Mouse (Mus musculus) embryonic fibroblast, embryonic 13.5 days (primary cell): ENCODE results near the gene Helt.

Source experiments
- CTCF ChIP-seq: IDR thresholded peaks from 2 replicates; pipeline ENCODE4 v1.5.1; 2011; ENCODE audit warnings: mild to moderate bottlenecking, control low read depth, low read length, moderate library complexity, borderline replicate concordance; ENCODE audit not compliant: insufficient read depth
- POLR2A ChIP-seq: IDR thresholded peaks from 2 replicates; pipeline ENCODE4 v1.6.1; 2011; ENCODE audit warnings: low read depth, mild to moderate bottlenecking, control low read depth, low read length, moderate library complexity

GRCm38 (mm10) chr8:46326715-46327114, 32.2 kb upstream of the Helt start:
- no peak for TF ChIP-seq POLR2A
- TF ChIP-seq CTCF = no peak
